Mouse (Mus musculus): ENCODE data around the gene Plekha6. TPM values are rescaled to one million over a fixed set of nuclear protein-coding genes. Genes with fewer than 3 reads are reported as not detected.

Plekha6 gene
- polyA plus RNA-seq, 1 experiment from 2014 or later = 8.8 TPM

GRCm38 (mm10) chr1:133178732-133179440 is 14.9 kb downstream of the Plekha6 start:
- Histone ChIP-seq H3K36me3 (ENCODE audit: insufficient read depth, low read length) (no peaks in the 10 kb centered on the region), H3K9ac (ENCODE audit: low read depth, low read length) (no peak overlapping the region), H3K27ac (no peak overlapping the region), H3K4me3 (replicated peaks; ENCODE audit: low read depth, low read length) (no peak overlapping the region), H3K9me3 (replicated peaks; ENCODE audit: low read length) (no peaks in the 10 kb centered on the region), H3K4me1 (replicated peaks; ENCODE audit: insufficient read depth, low read length) (peaks cover 12% of the 10 kb centered on the region; the same call in 1 of the 2 replicates), H3K27me3 (ENCODE audit: insufficient read depth, low read length) (0 out of 2 replicates have a peak, but pooled peaks cover 3% of the 10 kb centered on the region), H3K4me2 (ENCODE audit: low read length) (no peak overlapping the region)
- DNase-seq (ENCODE audit: low spot score) (no peak), ATAC-seq (replicated peaks; ENCODE audit: low FRiP score, low read depth) (no peak)
- 79% methylated on average over 11 of the region's 11 CpGs for WGBS
- no peak for TF ChIP-seq CTCF (IDR thresholded peaks at IDR 0.05; ENCODE audit: low read depth)

- peak overlapping the region; percentile 6; the same call in 1 of the 2 replicates for H3K9ac ChIP-seq (ENCODE audit: low read depth, low read length)
- 0 out of 2 replicates have a peak, but pooled peaks cover 3% of the 10 kb centered on the region for H3K27me3 ChIP-seq (ENCODE audit: insufficient read depth, low read length)
- no peak overlapping the region for H3K27ac ChIP-seq
- WGBS = under 1% methylated on average over 31 of the region's 31 CpGs
- H3K4me1 ChIP-seq (replicated peaks; ENCODE audit: insufficient read depth, low read length) = peaks cover 12% of the 10 kb centered on the region; the same call in 1 of the 2 replicates
- no peaks in the 10 kb centered on the region for H3K9me3 ChIP-seq (replicated peaks; ENCODE audit: low read length)
- DNase-seq (ENCODE audit: low spot score) = peak; percentile 84
- peak overlapping the region; percentile 73 for H3K4me2 ChIP-seq (ENCODE audit: low read length)
- H3K36me3 ChIP-seq (ENCODE audit: insufficient read depth, low read length) = no peaks in the 10 kb centered on the region
- TF ChIP-seq CTCF (IDR thresholded peaks at IDR 0.05; ENCODE audit: low read depth) = peak; percentile 94
- peak; percentile 63 for ATAC-seq (replicated peaks; ENCODE audit: low FRiP score, low read depth)
- H3K4me3 ChIP-seq (replicated peaks; ENCODE audit: low read depth, low read length) = peak overlapping the region; percentile 35
Observed at GRCm38 (mm10) chr1:133181072-133182015, 17.3 kb downstream of the Plekha6 start.

GRCm38 (mm10) chr1:133182016-133182705 is 18.2 kb downstream of the Plekha6 start:
- Histone ChIP-seq H3K4me1 (replicated peaks; ENCODE audit: insufficient read depth, low read length) (peaks cover 12% of the 10 kb centered on the region; the same call in 1 of the 2 replicates), H3K27ac (no peak overlapping the region), H3K27me3 (ENCODE audit: insufficient read depth, low read length) (0 out of 2 replicates have a peak, but pooled peaks cover 3% of the 10 kb centered on the region), H3K4me2 (ENCODE audit: low read length) (peak overlapping the region; percentile 73), H3K9me3 (replicated peaks; ENCODE audit: low read length) (no peaks in the 10 kb centered on the region), H3K9ac (ENCODE audit: low read depth, low read length) (peak overlapping the region; percentile 24; the same call in 1 of the 2 replicates), H3K36me3 (ENCODE audit: insufficient read depth, low read length) (no peaks in the 10 kb centered on the region), H3K4me3 (replicated peaks; ENCODE audit: low read depth, low read length) (peak overlapping the region; percentile 36)
- TF ChIP-seq CTCF (IDR thresholded peaks at IDR 0.05; ENCODE audit: low read depth) = peak; percentile 22
- DNase-seq (ENCODE audit: low spot score) (no peak), ATAC-seq (replicated peaks; ENCODE audit: low FRiP score, low read depth) (peak; percentile 41)
- WGBS = 2% methylated on average over 25 of the region's 25 CpGs

GRCm38 (mm10) chr1:133182706-133183095 is 18.7 kb downstream of the Plekha6 start:
- Histone ChIP-seq H3K4me3 (replicated peaks; ENCODE audit: low read depth, low read length) (peak overlapping the region; percentile 36), H3K9ac (ENCODE audit: low read depth, low read length) (0 out of 2 replicates have a peak overlapping the region, but pooled peaks have one; percentile 24), H3K4me1 (replicated peaks; ENCODE audit: insufficient read depth, low read length) (peaks cover 12% of the 10 kb centered on the region; the same call in 1 of the 2 replicates), H3K27me3 (ENCODE audit: insufficient read depth, low read length) (0 out of 2 replicates have a peak, but pooled peaks cover 3% of the 10 kb centered on the region), H3K4me2 (ENCODE audit: low read length) (peak overlapping the region; percentile 73), H3K9me3 (replicated peaks; ENCODE audit: low read length) (no peaks in the 10 kb centered on the region), H3K36me3 (ENCODE audit: insufficient read depth, low read length) (no peaks in the 10 kb centered on the region), H3K27ac (no peak overlapping the region)
- no peak for DNase-seq (ENCODE audit: low spot score)
- ATAC-seq (replicated peaks; ENCODE audit: low FRiP score, low read depth) = peak; percentile 14; the same call in 1 of the 2 replicates
- TF ChIP-seq CTCF (IDR thresholded peaks at IDR 0.05; ENCODE audit: low read depth) = no peak
- WGBS = 5% methylated on average over 16 of the region's 16 CpGs

- DNase-seq (ENCODE audit: low spot score) = no peak
- TF ChIP-seq CTCF (IDR thresholded peaks at IDR 0.05; ENCODE audit: low read depth) = no peak
- peaks cover 12% of the 10 kb centered on the region; the same call in 1 of the 2 replicates for H3K4me1 ChIP-seq (replicated peaks; ENCODE audit: insufficient read depth, low read length)
- 0 out of 2 replicates have a peak overlapping the region, but pooled peaks have one; percentile 36 for H3K4me3 ChIP-seq (replicated peaks; ENCODE audit: low read depth, low read length)
- H3K9me3 ChIP-seq (replicated peaks; ENCODE audit: low read length) = no peaks in the 10 kb centered on the region
- ATAC-seq (replicated peaks; ENCODE audit: low FRiP score, low read depth) = no peak
- WGBS = 36% methylated on average over 16 of the region's 16 CpGs
- H3K27ac ChIP-seq = no peak overlapping the region
- no peaks in the 10 kb centered on the region for H3K36me3 ChIP-seq (ENCODE audit: insufficient read depth, low read length)
- H3K4me2 ChIP-seq (ENCODE audit: low read length) = peak overlapping the region; percentile 73; the same call in 1 of the 2 replicates
- H3K27me3 ChIP-seq (ENCODE audit: insufficient read depth, low read length) = 0 out of 2 replicates have a peak, but pooled peaks cover 3% of the 10 kb centered on the region
- no peak overlapping the region for H3K9ac ChIP-seq (ENCODE audit: low read depth, low read length)
Observed at GRCm38 (mm10) chr1:133183141-133183925, 19.3 kb downstream of the Plekha6 start.
